Mouse (Mus musculus): ENCODE measurements at regions not wholly inside any gene's neighbourhood (a gene's known extent, or its start where the extent isn't known, plus 50 kb on each side); places are given as distances from the start of the nearest gene placed in this dataset.
A peak's percentile ranks its signal among the peaks of the same experiment; 100 is the strongest.

GRCm38 (mm10) chr1:67359824-67360223 is 237.0 kb downstream of the Cps1 start:
- DNase-seq (ENCODE audit: low read depth, low spot score), result no peak

DNA sequence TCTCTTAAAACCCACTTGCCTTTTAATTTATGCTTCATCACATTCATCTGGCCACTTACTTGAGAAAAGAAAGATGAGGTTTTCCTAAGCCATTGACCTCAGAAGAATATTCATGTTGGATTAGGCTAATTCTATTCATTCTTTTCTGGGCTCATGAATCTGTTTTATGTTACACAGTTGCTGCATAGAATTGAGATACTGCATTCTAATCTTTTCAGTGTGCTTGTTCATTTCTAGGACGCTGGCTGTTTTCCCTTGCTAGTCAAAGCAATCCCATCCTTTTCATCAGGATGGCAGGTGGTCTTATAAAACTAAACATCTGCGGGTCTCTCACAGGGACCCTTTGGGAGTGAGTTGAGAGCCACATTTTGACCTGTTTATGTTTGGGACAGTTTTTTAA is 243.2 kb downstream of the Cps1 start:
- no peak for DNase-seq (ENCODE audit: low read depth, low spot score)

GRCm38 (mm10) chr1:67366485-67366884 is 243.7 kb downstream of the Cps1 start:
- no peak for DNase-seq (ENCODE audit: low read depth, low spot score)

GRCm38 (mm10) chr1:67382366-67382765 is 259.5 kb downstream of the Cps1 start:
- no peak for DNase-seq (ENCODE audit: low read depth, low spot score)

- no peak for DNase-seq (ENCODE audit: low read depth, low spot score)
These were observed 262.6 kb downstream of the Cps1 start for GRCm38 (mm10) chr1:67385377-67385776.

DNA sequence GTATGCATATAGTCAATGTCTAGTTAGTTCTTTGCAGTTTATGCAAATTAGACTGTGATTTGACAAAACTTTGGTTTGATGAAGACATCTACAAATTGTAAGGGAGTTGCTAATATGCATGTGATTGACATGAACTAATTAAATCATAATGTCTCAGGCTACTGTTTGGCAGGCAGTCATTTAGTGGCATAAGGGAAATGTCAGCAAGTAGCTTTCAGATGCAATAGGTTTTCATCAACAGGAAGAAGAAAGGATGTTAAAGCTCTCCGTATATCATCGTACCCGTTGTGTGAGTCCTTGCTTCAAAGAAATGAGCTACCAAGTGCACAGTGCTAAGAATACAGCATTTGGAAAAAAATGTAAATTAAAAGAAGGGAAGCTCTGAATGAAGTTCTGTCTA is 264.1 kb downstream of the Cps1 start:
- DNase-seq (ENCODE audit: low read depth, low spot score), result no peak

- DNase-seq (ENCODE audit: low read depth, low spot score), result no peak
These were observed 275.1 kb downstream of the Cps1 start for GRCm38 (mm10) chr1:67397757-67398446.

GRCm38 (mm10) chr1:67409531-67409930 is 286.7 kb downstream of the Cps1 start:
- DNase-seq (ENCODE audit: low read depth, low spot score), result no peak

- DNase-seq (ENCODE audit: low read depth, low spot score), result no peak
These were observed 294.4 kb downstream of the Cps1 start for GRCm38 (mm10) chr1:67417196-67417595.

DNA sequence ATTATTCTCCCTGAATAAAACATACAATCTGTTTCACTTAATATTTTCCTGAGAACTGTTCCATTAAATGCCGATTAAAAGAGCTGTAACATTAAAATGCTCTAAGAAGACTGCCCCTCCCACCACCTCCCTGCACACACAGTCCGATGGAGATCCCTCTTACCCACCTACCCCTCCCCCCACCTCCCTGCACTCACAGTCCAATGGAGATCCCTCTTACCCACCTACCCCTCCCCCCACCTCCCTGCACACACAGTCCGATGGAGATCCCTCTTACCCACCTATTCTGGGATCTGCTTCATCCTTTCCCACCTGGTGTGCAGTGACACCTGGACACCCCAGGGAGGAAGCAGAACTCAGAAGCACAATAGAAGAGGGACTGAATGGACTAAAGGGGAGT is 305.6 kb downstream of the Cps1 start:
- DNase-seq (ENCODE audit: low read depth, low spot score), result no peak

DNA sequence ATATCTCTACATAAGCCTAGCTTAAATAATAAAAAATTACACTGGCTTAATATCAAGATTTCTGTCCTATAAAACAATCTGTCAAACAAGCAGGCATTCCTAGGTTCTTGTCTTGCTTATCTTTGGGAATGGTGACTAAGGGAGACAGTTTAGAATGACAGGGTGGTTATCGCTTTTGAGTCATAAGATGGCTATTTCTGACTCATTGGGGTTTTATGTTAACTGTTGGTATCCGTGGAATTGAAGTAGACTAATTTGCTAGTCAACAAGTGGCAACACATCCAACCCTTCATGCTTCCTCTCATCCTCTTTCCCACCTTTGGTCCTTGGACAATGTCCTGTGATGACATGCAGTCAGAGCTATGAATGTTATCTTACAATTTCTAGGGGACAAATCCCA is 328.0 kb downstream of the Cps1 start:
- DNase-seq (ENCODE audit: low read depth, low spot score), result no peak

DNA sequence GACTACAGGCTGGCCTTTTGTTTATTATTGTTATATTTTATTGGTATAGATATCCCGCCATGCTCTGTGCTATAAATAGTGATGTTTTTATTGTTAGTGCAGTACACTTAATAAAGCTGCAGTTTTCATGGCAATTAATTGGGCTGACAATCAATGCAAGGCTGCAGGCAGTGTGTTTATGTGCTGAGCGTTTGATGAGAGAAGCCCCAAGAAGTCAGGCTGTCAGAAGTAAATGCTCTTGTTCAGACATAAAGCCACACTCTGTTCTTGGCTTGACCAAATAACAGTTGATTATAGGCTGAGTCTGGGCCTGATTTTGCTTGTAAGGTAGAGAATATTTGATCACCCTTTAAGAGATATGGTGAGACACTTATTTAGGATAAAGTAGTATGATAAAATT is 341.4 kb downstream of the Cps1 start:
- DNase-seq (ENCODE audit: low read depth, low spot score), result no peak

DNA sequence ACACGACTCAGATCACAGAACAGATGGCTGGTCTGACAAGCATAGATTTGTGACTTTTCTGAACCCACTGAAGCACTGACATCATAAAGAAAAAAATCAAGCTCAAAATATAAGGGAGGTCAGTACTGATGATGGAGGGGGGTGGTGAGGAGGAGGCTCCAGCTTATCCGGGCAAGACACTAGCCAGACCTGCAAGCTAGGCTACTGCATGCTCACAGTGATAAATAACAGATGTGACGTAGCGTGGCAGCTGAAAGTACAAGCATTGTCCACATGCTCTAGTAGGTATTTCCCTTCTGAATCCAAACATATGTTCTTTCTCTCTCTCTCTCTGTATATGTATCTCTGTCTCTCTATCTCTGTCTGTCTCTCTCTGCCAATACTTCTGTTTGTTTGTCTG is 342.7 kb downstream of the Cps1 start:
- peak; percentile 46 for DNase-seq (ENCODE audit: low read depth, low spot score)

DNA sequence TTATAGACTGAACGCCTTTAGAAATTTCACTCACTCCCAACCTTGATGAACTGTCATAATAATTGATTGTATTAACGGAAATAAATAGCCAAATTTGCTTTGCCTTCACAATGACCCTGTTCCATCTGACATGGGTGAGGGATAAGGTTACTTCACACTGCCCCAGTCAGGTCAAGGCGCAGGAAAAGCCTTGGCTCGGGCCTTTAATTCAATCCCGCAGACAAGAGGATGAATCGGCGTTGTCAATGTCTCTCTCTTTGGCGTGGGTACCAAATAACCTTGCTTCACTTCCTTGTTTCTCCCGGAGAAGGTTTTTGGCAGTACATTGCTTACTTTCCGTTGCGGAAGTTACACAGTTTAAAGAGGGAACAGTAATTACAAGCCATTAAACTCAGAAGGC is 354.2 kb downstream of the Cps1 start:
- DNase-seq (ENCODE audit: low read depth, low spot score), result no peak

DNA sequence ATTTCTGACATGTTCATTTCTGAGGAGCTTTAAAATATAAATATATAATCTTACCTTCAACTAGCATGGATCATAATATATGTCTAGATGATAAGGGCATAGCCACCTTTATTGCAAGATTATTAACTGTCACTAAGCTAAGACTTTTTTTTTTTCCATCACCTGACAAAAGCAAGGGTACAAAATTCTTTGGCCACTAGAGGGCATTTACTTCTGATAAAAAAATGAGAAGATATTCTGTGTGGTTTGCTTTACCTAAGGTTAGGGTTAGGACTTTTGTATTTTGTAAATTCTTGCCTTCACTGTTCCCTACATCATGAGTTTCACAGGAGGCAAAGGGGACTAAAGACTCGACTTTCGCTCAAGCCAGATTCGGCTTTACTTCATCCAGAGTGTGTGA is 355.1 kb downstream of the Cps1 start:
- DNase-seq (ENCODE audit: low read depth, low spot score), result no peak

DNA sequence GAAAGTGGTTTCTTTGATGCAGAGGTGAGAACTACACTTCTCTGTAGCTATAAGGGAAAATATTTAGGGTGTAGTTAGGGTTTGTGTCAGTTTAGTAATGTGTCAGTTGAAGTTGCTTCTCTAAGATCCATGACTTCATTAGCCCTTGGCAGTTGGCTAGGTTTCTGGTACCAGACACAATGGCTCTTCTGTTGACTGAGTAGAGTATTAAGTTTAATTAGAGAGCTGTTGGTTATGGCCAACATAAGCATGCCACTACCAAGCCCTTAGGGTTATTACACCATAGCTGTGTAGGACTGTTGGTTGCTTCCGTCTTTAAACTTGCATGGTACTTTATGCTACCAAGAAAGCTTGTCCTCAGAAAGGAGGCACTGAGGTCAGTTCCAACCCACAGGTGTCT is 359.1 kb downstream of the Cps1 start:
- no peak for DNase-seq (ENCODE audit: low read depth, low spot score)

GRCm38 (mm10) chr1:67504140-67504539 is 381.3 kb downstream of the Cps1 start:
- DNase-seq (ENCODE audit: low read depth, low spot score), result no peak

- no peak for DNase-seq (ENCODE audit: low read depth, low spot score)
These were observed 382.9 kb downstream of the Cps1 start for GRCm38 (mm10) chr1:67505746-67506145.

GRCm38 (mm10) chr1:67518295-67518694 is 395.5 kb downstream of the Cps1 start:
- no peak for DNase-seq (ENCODE audit: low read depth, low spot score)

GRCm38 (mm10) chr1:67558728-67559127 is 435.9 kb downstream of the Cps1 start:
- no peak for DNase-seq (ENCODE audit: low read depth, low spot score)

GRCm38 (mm10) chr1:67559179-67559578 is 436.4 kb downstream of the Cps1 start:
- DNase-seq (ENCODE audit: low read depth, low spot score), result no peak

- no peak for DNase-seq (ENCODE audit: low read depth, low spot score)
These were observed 448.8 kb downstream of the Cps1 start for GRCm38 (mm10) chr1:67571616-67572015.

DNA sequence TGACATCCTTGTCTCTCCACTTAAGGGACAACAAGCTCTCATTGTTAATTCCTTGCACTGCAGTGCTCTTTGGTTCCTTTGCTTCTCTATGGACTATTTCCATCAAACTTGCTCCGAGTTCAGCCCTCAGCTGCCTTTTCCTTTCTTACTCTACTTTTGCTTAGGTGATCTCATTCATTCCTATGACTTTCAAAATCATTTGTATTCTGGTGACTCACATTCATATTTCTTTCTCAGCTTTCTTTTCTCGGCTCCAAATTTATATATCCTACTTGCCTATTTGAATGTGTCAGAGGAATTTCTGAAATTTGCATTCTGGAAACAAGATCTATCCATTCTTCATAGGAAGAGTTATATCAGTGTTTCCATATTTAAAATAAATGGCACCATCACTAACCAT is 456.9 kb downstream of the Cps1 start:
- DNase-seq (ENCODE audit: low read depth, low spot score), result no peak
